Mouse (Mus musculus) MEL (cell line): ENCODE data around the gene Cbx8. TPM values are rescaled to one million over a fixed set of nuclear protein-coding genes. Genes with fewer than 3 reads are reported as not detected.

Experiments used
- DNase-seq: peaks from one replicate; pipeline ENCODE4 v3.0.0; 2011; ENCODE audit warnings: low read depth, low spot score
- H3K27ac ChIP-seq: 2 replicates; pipeline ENCODE4 v1.5.1; 2012; ENCODE audit warnings: low read depth, mild to moderate bottlenecking, control low read depth, low read length, moderate library complexity; ENCODE audit not compliant: control insufficient read depth
- H3K27me3 ChIP-seq, 2 experiments: fragments of 150-350 bp in 1 of 2; sonication (generic) in 1 of 2; 2 replicates each; pipeline ENCODE4 v1.6.1; 2012; ENCODE audit warnings: low read length in 2 of 2, mild to moderate bottlenecking in 2 of 2, improper control_type of control experiment in 1 of 2, moderate library complexity in 1 of 2; ENCODE audit not compliant: insufficient read depth in 2 of 2, control insufficient read depth in 1 of 2
- H3K36me3 ChIP-seq, 2 experiments: 2 replicates each; pipeline ENCODE4 v1.6.1; 2012 to 2014; ENCODE audit warnings: low read length in 2 of 2, improper control_type of control experiment in 1 of 2, inconsistent platforms in 1 of 2, mild to moderate bottlenecking in 1 of 2; ENCODE audit not compliant: insufficient read depth in 2 of 2, control insufficient read depth in 1 of 2
- H3K4me1 ChIP-seq, 2 experiments: fragments of 150-350 bp in 1 of 2; sonication (generic) in 1 of 2; 2 replicates each; pipeline ENCODE4 v1.6.1; 2012; ENCODE audit warnings: low read length in 2 of 2, improper control_type of control experiment in 1 of 2, mild to moderate bottlenecking in 1 of 2; ENCODE audit not compliant: insufficient read depth in 2 of 2, control insufficient read depth in 1 of 2
- H3K4me3 ChIP-seq, 2 experiments: fragments of 150-350 bp in 1 of 2; sonication (generic) in 1 of 2; 2 replicates each; pipeline ENCODE4 v1.5.1; 2012; ENCODE audit warnings: low read depth in 2 of 2, low read length in 2 of 2, mild to moderate bottlenecking in 2 of 2, moderate library complexity in 2 of 2, control low read depth in 1 of 2, improper control_type of control experiment in 1 of 2; ENCODE audit not compliant: control insufficient read depth in 1 of 2, insufficient read depth in 1 of 2
- H3K79me2 ChIP-seq: 2 replicates; pipeline ENCODE4 v1.6.1; 2012; ENCODE audit warnings: mild to moderate bottlenecking, low read length, moderate library complexity; ENCODE audit not compliant: control insufficient read depth, poor library complexity, insufficient read depth
- H3K9ac ChIP-seq: 2 replicates; pipeline ENCODE4 v1.6.1; 2012; ENCODE audit warnings: low read depth, mild to moderate bottlenecking, control low read depth, low read length, moderate library complexity; ENCODE audit not compliant: control insufficient read depth, poor library complexity, severe bottlenecking
- H3K9me3 ChIP-seq: fragments of 150-350 bp; sonication (generic); replicated peaks from 2 replicates; pipeline ENCODE4 v1.6.1; 2012; ENCODE audit warnings: mild to moderate bottlenecking, low read length, improper control_type of control experiment, moderate library complexity; ENCODE audit not compliant: insufficient read depth
- CHD1 ChIP-seq: IDR thresholded peaks from 2 replicates; pipeline ENCODE4 v1.6.1; 2012; ENCODE audit warnings: low read depth, mild to moderate bottlenecking, inconsistent platforms, low read length, improper control_type of control experiment
- CHD2 ChIP-seq: IDR thresholded peaks from 2 replicates; pipeline ENCODE4 v1.6.1; 2011; ENCODE audit warnings: low read length, improper control_type of control experiment
- EP300 ChIP-seq, 2 experiments: IDR thresholded peaks; 2 replicates each; pipeline ENCODE4 v1.6.1; 2011; ENCODE audit warnings: improper control_type of control experiment in 2 of 2, low read length in 2 of 2, low read depth in 1 of 2, mild to moderate bottlenecking in 1 of 2
- GATA1 ChIP-seq: IDR thresholded peaks from 2 replicates; pipeline ENCODE4 v1.6.1; 2011; ENCODE audit warnings: low read depth, low read length, improper control_type of control experiment
- HCFC1 ChIP-seq: IDR thresholded peaks from 2 replicates; pipeline ENCODE4 v1.6.1; 2012; ENCODE audit warnings: low read depth, mild to moderate bottlenecking, inconsistent platforms, low read length, improper control_type of control experiment, moderate library complexity
- JUND ChIP-seq: IDR thresholded peaks from 2 replicates; pipeline ENCODE4 v1.6.1; 2011; ENCODE audit warnings: low read depth, mild to moderate bottlenecking, improper control_type of control experiment, low read length
- KAT2A ChIP-seq: conservative IDR thresholded peaks from 2 replicates; pipeline ENCODE4 v1.6.1; 2012; ENCODE audit warnings: low read depth, low read length, improper control_type of control experiment, inconsistent platforms
- MAFK ChIP-seq: IDR thresholded peaks from 2 replicates; pipeline ENCODE4 v1.6.1; 2011; ENCODE audit warnings: low read depth, mild to moderate bottlenecking, low read length, improper control_type of control experiment, borderline replicate concordance
- MAZ ChIP-seq: IDR thresholded peaks from 2 replicates; pipeline ENCODE4 v1.6.1; 2012; ENCODE audit warnings: low read depth, mild to moderate bottlenecking, inconsistent platforms, low read length, improper control_type of control experiment
- MEF2A ChIP-seq: IDR thresholded peaks from 2 replicates; pipeline ENCODE4 v1.6.1; 2014; ENCODE audit warnings: low read depth, mild to moderate bottlenecking, inconsistent platforms, low read length, improper control_type of control experiment; ENCODE audit not compliant: poor library complexity, insufficient replicate concordance, severe bottlenecking; ENCODE audit errors: extremely low read depth
- MXI1 ChIP-seq: IDR thresholded peaks from 2 replicates; pipeline ENCODE4 v1.6.1; 2011; ENCODE audit warnings: mild to moderate bottlenecking, low read depth, low read length, improper control_type of control experiment
- MYC ChIP-seq: IDR thresholded peaks from 2 replicates; pipeline ENCODE4 v1.6.1; 2011; ENCODE audit warnings: low read depth, mild to moderate bottlenecking, low read length, improper control_type of control experiment, moderate library complexity
- NELFE ChIP-seq: IDR thresholded peaks from 2 replicates; pipeline ENCODE4 v1.6.1; 2011; ENCODE audit warnings: low read depth, low read length, improper control_type of control experiment
- POLR2AphosphoS5 ChIP-seq: IDR thresholded peaks from 2 replicates; pipeline ENCODE4 v1.6.1; 2012; ENCODE audit warnings: low read depth, borderline replicate concordance, mild to moderate bottlenecking, inconsistent platforms, low read length, moderate library complexity, mixed read lengths
- SMC3 ChIP-seq: IDR thresholded peaks from 2 replicates; pipeline ENCODE4 v1.6.1; 2011; ENCODE audit warnings: low read depth, low read length, improper control_type of control experiment
- TAL1 ChIP-seq: IDR thresholded peaks from 2 replicates; pipeline ENCODE4 v1.6.1; 2012; ENCODE audit warnings: mild to moderate bottlenecking, inconsistent platforms, low read length, moderate library complexity, mixed read lengths
- TBP ChIP-seq: IDR thresholded peaks from 2 replicates; pipeline ENCODE4 v1.8.0; 2011; ENCODE audit warnings: low read depth, low read length, improper control_type of control experiment
- TCF12 ChIP-seq: IDR thresholded peaks from 2 replicates; pipeline ENCODE4 v1.6.1; 2014; ENCODE audit warnings: low read depth, mild to moderate bottlenecking, inconsistent platforms, low read length, improper control_type of control experiment, moderate library complexity
- USF1 ChIP-seq: IDR thresholded peaks from 2 replicates; pipeline ENCODE4 v1.6.1; 2014; ENCODE audit warnings: low read depth, mild to moderate bottlenecking, inconsistent platforms, low read length, improper control_type of control experiment, moderate library complexity
- USF2 ChIP-seq, 2 experiments: IDR thresholded peaks; 2 replicates each; pipeline ENCODE4 v1.6.1; 2011 to 2012; ENCODE audit warnings: improper control_type of control experiment in 2 of 2, low read length in 2 of 2, borderline replicate concordance in 1 of 2, inconsistent platforms in 1 of 2, low read depth in 1 of 2, mild to moderate bottlenecking in 1 of 2; ENCODE audit not compliant: insufficient read depth in 1 of 2
- ZC3H11A ChIP-seq: IDR thresholded peaks from 2 replicates; pipeline ENCODE4 v1.6.1; 2012; ENCODE audit warnings: low read depth, mild to moderate bottlenecking, inconsistent platforms, low read length, improper control_type of control experiment
- ZKSCAN1 ChIP-seq: IDR thresholded peaks from 2 replicates; pipeline ENCODE4 v1.6.1; 2012; ENCODE audit warnings: low read depth, mild to moderate bottlenecking, inconsistent platforms, low read length, improper control_type of control experiment, moderate library complexity
- ZMIZ1 ChIP-seq: IDR thresholded peaks from 2 replicates; pipeline ENCODE4 v1.6.1; 2012; ENCODE audit warnings: low read depth, mild to moderate bottlenecking, inconsistent platforms, low read length, improper control_type of control experiment, moderate library complexity
- polyA plus RNA-seq, 2 experiments: library from polyadenylated mRNA; stranded (reverse) in 1 of 2; unstranded in 1 of 2; fragments of >175 nt in 1 of 2; fragments of >200 nt in 1 of 2; gene quantifications; 2 replicates each; pipeline versions ENCODE4 v1.2.1 to v1.2.4; 2012; ENCODE audit warnings: low replicate concordance in 2 of 2, low read depth in 1 of 2; ENCODE audit not compliant: insufficient read length in 2 of 2, insufficient read depth in 1 of 2, missing spikeins in 1 of 2
- total RNA-seq: library from RNA; depleted of rRNA; stranded (reverse); fragments of 300-350 nt; gene quantifications from 2 replicates; pipeline ENCODE4 v1.2.3, GENCODE M21; 2012

Gene Cbx8
- total and polyA plus RNA-seq, 3 experiments, result 5.7 to 11.3 TPM; not detected in 1

DNA sequence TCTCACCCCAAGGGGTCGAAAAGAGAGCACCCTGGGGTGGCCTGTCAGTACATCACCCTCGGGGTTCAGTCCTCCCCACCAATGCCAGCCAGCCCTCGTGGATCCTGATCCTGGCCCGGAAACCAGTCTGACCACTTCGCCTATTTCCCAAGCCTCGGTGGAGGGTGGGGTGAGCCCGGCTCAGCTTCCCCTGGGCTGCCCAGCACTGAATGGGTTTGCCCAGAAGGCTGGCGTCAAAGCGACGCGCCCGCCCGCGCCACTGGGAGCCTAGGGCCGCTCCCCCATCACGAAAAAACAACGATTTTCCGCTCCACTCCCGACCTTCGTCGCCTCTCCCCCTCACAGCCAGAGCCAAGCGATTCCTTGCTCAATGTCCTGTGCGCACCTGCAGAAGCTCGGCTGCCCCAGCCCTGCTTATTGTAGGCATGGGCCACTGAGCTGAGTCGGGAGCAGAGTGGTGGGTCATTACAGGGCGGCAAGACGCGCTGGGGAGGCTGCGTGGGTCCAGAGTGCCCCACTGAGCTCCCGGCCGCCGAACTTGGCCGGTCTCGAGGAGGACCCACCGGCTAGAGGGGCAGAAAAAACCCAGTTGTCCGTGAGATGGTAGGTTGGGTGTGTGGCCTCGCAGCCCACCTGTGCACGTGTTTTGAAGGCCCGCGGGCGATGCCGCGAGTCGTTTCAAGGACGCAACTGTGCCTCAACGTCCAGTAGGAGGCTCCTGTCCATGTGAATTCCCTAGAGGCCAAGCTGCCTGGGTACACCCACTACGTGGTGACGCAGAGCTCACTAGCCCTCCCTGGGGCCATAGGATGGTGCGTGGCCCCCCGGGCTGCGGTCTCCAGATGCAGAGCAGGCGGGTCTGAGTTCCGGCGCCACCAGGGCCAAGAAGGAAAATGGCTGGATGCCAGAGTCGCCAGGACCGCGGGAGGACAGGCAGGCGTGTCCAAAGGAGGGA lies 17.5 kb upstream of the Cbx8 start:
- no peaks in the 10 kb centered on the region for H3K9me3 ChIP-seq
- TF ChIP-seq TAL1 (no peak), TBP (no peak), MYC (no peak), ZMIZ1 (no peak), USF2 (IDR thresholded peaks at IDR 0.05; ENCODE audit: borderline replicate concordance in 1 of 2, insufficient read depth in 1 of 2, low read depth in 1 of 2, low read length in 2 of 2) (no peak), GATA1 (no peak), NELFE (no peak), ZKSCAN1 (no peak), ZC3H11A (no peak), SMC3 (no peak), MAZ (no peak), CHD1 (no peak), USF1 (no peak), POLR2AphosphoS5 (no peak)
- TF ChIP-seq, all 39 proteins: peak for 0
- Histone ChIP-seq H3K36me3 (no peaks in the 10 kb centered on the region), H3K79me2 (no peaks in the 10 kb centered on the region), H3K27ac (no peak overlapping the region), H3K4me1 (no peaks in the 10 kb centered on the region), H3K4me3 (no peak overlapping the region), H3K9ac (no peak overlapping the region), H3K27me3 (peaks cover 4 to 5% of the 10 kb centered on the region in 2 experiments; a peak in 3 of 4 replicates)
- DNase-seq, result no peak

DNA sequence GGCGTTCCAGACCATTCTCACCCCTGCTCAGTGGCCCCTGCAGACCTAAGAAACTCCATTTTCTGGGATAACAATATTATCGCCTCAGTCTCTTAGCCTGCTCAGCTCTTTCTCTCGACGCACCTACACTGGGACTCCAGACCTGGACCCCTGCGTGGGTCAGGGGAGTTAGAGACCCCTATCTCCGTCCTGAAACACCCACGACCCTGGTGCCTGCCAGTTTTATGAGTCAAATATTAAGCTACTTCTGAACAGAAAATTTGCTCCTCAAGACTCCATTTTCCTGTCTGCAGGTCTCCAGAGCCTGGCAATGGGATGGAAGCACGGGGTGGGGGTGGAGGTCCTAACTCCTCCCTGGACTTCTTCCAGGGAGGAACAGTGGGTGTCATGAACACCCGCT lies 16.5 kb upstream of the Cbx8 start:
- Histone ChIP-seq H3K4me3 (no peak overlapping the region), H3K9me3 (no peaks in the 10 kb centered on the region), H3K4me1 (0 out of 4 replicates have a peak, but pooled peaks cover 0 to 7% of the 10 kb centered on the region in 2 experiments)
- no peak for TF ChIP-seq TCF12
- TF ChIP-seq KAT2A, result no peak
- TF ChIP-seq POLR2AphosphoS5, result no peak
- TF ChIP-seq HCFC1, result no peak
- TF ChIP-seq EP300 (IDR thresholded peaks at IDR 0.05; ENCODE audit: low read depth in 1 of 2, low read length in 2 of 2), result no peak
- TF ChIP-seq NELFE, result no peak
- TF ChIP-seq USF1, result no peak
- no peak for TF ChIP-seq TBP
- TF ChIP-seq CHD2, result no peak
- TF ChIP-seq MYC, result no peak
- no peak for TF ChIP-seq JUND
- TF ChIP-seq MAFK, result no peak
- no peak for TF ChIP-seq MAZ
- no peak for TF ChIP-seq MXI1
- TF ChIP-seq MEF2A, result no peak
- TF ChIP-seq USF2 (IDR thresholded peaks at IDR 0.05; ENCODE audit: borderline replicate concordance in 1 of 2, insufficient read depth in 1 of 2, low read depth in 1 of 2, low read length in 2 of 2), result no peak
- TF ChIP-seq, all 39 proteins: peak for 0
- Histone ChIP-seq H3K27me3 (peaks cover 1 to 3% of the 10 kb centered on the region in 2 experiments; a peak in 2 of 4 replicates), H3K9ac (no peak overlapping the region), H3K79me2 (no peaks in the 10 kb centered on the region), H3K36me3 (peaks cover 0 to 2% of the 10 kb centered on the region in 2 experiments; a peak in 1 of 4 replicates), H3K27ac (no peak overlapping the region)
- DNase-seq, result no peak
